Mouse (Mus musculus) kidney, embryonic 14.5 days (tissue): ENCODE data around the gene Smarca2. TPM values are rescaled to one million over a fixed set of nuclear protein-coding genes. Genes with fewer than 3 reads are reported as not detected.

ENCODE experiments used
- ATAC-seq: fragments of 200-750 bp; cut with Nextera tagmentation; 2 replicates; pipeline ENCODE4 v1.8.0; 2017; ENCODE audit warnings: moderate number of reproducible peaks, mild to moderate bottlenecking, moderate TSS enrichment, moderate library complexity; ENCODE audit not compliant: low FRiP score, low TSS enrichment
- H3K27ac ChIP-seq: fragments of 300-500 bp; sonication (generic); 2 replicates; pipeline ENCODE4 v1.5.1; 2014; ENCODE audit warnings: low read depth, mild to moderate bottlenecking, low read length, moderate library complexity, mixed read lengths
- H3K27me3 ChIP-seq: fragments of 300-500 bp; sonication (generic); 2 replicates; pipeline ENCODE4 v1.6.1; 2014; ENCODE audit warnings: mild to moderate bottlenecking, low read length; ENCODE audit not compliant: control insufficient read depth, insufficient read depth
- H3K36me3 ChIP-seq: fragments of 300-500 bp; sonication (generic); 2 replicates; pipeline ENCODE4 v1.6.1; 2014; ENCODE audit warnings: low read length, mixed read lengths; ENCODE audit not compliant: control insufficient read depth, insufficient read depth
- H3K4me1 ChIP-seq: fragments of 300-500 bp; sonication (generic); 2 replicates; pipeline ENCODE4 v1.6.1; 2014; ENCODE audit warnings: low read length, mixed read lengths; ENCODE audit not compliant: control insufficient read depth, insufficient read depth
- H3K4me2 ChIP-seq: fragments of 300-500 bp; sonication (generic); replicated peaks from 2 replicates; pipeline ENCODE4 v1.6.1; 2014; ENCODE audit warnings: low read depth, mild to moderate bottlenecking, low read length
- H3K4me3 ChIP-seq: fragments of 300-500 bp; sonication (generic); 2 replicates; pipeline ENCODE4 v1.5.1; 2014; ENCODE audit warnings: mild to moderate bottlenecking, low read length
- H3K9ac ChIP-seq: fragments of 300-500 bp; sonication (generic); 2 replicates; pipeline ENCODE4 v1.6.1; 2014; ENCODE audit warnings: low read depth, mild to moderate bottlenecking, low read length, moderate library complexity
- H3K9me3 ChIP-seq: fragments of 300-500 bp; sonication (generic); 2 replicates; pipeline ENCODE4 v1.6.1; 2016; ENCODE audit warnings: low read length; ENCODE audit not compliant: control insufficient read depth
- WGBS: fragments of 180-500 bp; shearing (Covaris S2); extraction: QIAGEN DNeasy Blood & Tissue Kit; methylation state at CpG from one replicate; pipeline ENCODE4 v1.1.7; 2014; 5-methylcytosine and 5-hydroxymethylcytosine counted together
- polyA plus RNA-seq: library from polyadenylated mRNA; unstranded; fragments of >200 nt; fragmentation: Nextera tagmentation; extraction: Ambion mirVana; gene quantifications from 2 replicates; pipeline ENCODE4 v1.2.1, GENCODE M21; 2014

Gene Smarca2
- polyA plus RNA-seq, 1 experiment from 2014 or later, result 46.9 TPM

DNA sequence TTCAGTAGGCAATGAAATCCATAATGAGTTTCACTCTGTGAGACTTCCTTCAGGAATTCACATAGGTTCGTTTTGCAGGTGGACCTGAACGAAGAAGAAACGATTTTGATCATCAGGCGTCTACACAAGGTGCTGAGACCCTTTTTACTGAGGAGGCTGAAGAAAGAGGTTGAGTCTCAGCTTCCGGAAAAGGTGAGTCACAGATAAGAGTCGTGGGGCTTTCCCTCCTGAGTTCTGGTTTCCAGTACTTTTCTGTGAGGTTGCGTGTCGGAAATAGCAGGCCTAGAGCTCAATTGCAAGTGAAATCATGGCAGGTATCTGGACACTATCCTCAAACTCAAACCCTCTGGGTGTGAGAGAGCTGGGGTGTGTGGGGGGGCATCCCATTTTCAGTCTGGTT is 78.9 kb downstream of the Smarca2 start:
- H3K4me1 ChIP-seq, result no peaks in the 10 kb centered on the region
- H3K27me3 ChIP-seq, result no peaks in the 10 kb centered on the region
- no peaks in the 10 kb centered on the region for H3K9me3 ChIP-seq
- H3K36me3 ChIP-seq, result no peaks in the 10 kb centered on the region; the same call in 1 of the 2 replicates
- no peak overlapping the region for H3K4me3 ChIP-seq
- ATAC-seq, result no peak
- H3K4me2 ChIP-seq, result no peak overlapping the region
- H3K9ac ChIP-seq, result no peak overlapping the region
- H3K27ac ChIP-seq, result no peak overlapping the region
- WGBS, result 95% methylated on average over 8 of the region's 8 CpGs

- H3K27ac ChIP-seq, result no peak overlapping the region
- no peaks in the 10 kb centered on the region for H3K36me3 ChIP-seq
- H3K4me1 ChIP-seq, result no peaks in the 10 kb centered on the region
- no peaks in the 10 kb centered on the region for H3K27me3 ChIP-seq
- no peak overlapping the region for H3K9ac ChIP-seq
- WGBS, result 70% methylated on average over 4 of the region's 4 CpGs
- H3K9me3 ChIP-seq, result no peaks in the 10 kb centered on the region
- ATAC-seq, result no peak
- no peak overlapping the region for H3K4me2 ChIP-seq
- H3K4me3 ChIP-seq, result no peak overlapping the region
Observed at GRCm38 (mm10) chr19:26690516-26690915, 85.7 kb downstream of the Smarca2 start.

- no peaks in the 10 kb centered on the region for H3K27me3 ChIP-seq
- H3K4me1 ChIP-seq, result no peaks in the 10 kb centered on the region
- H3K27ac ChIP-seq, result no peak overlapping the region
- ATAC-seq, result no peak
- H3K4me2 ChIP-seq, result no peak overlapping the region
- peaks cover 6% of the 10 kb centered on the region; the same call in 1 of the 2 replicates for H3K36me3 ChIP-seq
- 65% methylated on average over 4 of the region's 4 CpGs for WGBS
- H3K4me3 ChIP-seq, result no peak overlapping the region
- no peak overlapping the region for H3K9ac ChIP-seq
- no peaks in the 10 kb centered on the region for H3K9me3 ChIP-seq
Observed at GRCm38 (mm10) chr19:26697107-26697506, 92.3 kb downstream of the Smarca2 start.

DNA sequence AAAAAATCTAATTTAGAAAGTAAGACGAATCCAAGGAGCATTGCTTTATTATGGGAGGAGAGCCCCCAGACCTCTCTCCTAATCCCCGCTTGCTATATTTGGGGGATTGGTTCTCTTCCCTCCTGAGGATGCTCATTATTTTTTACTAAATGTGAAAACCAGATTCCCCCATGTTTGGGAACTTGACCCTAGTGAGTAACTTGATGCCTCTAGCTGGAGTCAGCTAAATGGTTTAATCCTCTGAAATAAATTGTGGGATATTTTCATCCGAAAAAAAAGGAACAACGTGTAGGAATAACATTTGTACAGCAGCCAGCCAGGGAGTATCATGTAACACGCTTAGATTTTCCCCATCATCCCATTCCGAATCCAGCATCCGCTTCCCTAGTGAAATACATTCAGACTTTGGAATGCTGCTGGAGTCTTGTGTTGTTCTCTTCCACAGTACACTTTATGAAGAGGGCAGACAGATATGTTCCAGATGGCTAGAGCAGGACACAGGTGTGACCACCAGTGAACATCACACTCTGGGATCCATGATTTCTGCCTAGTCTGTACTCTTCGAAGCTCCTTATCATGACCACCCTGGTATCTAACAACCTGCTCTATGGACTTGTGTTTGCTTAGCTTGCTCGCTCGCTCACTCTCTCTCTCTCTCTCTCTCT is 99.8 kb downstream of the Smarca2 start:
- no peak overlapping the region for H3K9ac ChIP-seq
- no peak overlapping the region for H3K4me2 ChIP-seq
- H3K9me3 ChIP-seq, result no peaks in the 10 kb centered on the region
- no peak overlapping the region for H3K27ac ChIP-seq
- ATAC-seq, result peak; percentile 66; the same call in 1 of the 2 replicates
- no peaks in the 10 kb centered on the region for H3K27me3 ChIP-seq
- H3K4me3 ChIP-seq, result no peak overlapping the region
- H3K36me3 ChIP-seq, result no peaks in the 10 kb centered on the region
- WGBS, result 60% methylated on average over 10 of the region's 10 CpGs
- H3K4me1 ChIP-seq, result no peaks in the 10 kb centered on the region

DNA sequence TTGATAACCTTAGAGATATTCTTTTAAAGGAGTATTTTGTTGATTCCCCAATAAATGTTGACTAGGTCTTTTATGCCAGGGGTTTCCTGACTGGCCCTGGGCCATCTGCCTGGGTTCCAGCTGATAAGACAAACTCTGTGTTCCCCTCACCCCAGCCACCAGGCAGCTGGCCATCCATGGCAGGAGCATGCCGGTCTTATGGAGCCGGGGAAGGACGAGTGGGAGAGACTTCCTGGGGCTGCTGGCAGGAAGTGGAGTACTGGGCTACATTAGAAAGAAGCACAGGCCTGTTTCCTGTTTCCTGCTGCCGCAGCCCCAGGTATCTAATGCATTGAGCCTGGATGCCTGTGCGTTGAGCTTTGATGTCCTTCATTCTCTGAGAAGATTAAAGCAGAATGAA is 102.1 kb downstream of the Smarca2 start:
- Histone ChIP-seq H3K4me3 (no peak overlapping the region), H3K4me2 (no peak overlapping the region), H3K9me3 (no peaks in the 10 kb centered on the region), H3K27ac (no peak overlapping the region), H3K9ac (no peak overlapping the region), H3K36me3 (no peaks in the 10 kb centered on the region), H3K4me1 (no peaks in the 10 kb centered on the region), H3K27me3 (no peaks in the 10 kb centered on the region)
- WGBS, result 39% methylated on average over 5 of the region's 5 CpGs
- ATAC-seq, result no peak

DNA sequence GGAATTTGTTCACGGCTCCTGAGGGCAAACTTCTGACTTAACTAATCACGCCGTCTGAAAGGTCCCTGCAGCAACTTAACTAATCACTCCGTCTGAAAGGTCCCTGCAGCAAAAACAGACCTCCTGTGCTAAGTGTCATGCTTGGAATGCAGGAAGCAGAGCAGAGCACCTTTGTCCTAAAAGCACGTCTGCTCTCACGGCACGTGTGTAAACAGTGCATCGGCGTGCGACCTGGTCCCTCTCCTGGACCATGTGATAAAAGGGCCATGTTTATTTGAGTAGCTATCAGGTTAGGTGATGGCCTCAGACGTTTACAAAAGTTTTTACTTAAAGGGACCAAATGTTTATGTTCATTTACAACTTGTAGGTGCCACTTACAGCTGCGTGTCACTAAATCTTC is 104.2 kb downstream of the Smarca2 start:
- no peaks in the 10 kb centered on the region for H3K4me1 ChIP-seq
- H3K9me3 ChIP-seq, result no peaks in the 10 kb centered on the region
- no peak overlapping the region for H3K4me2 ChIP-seq
- ATAC-seq, result no peak
- 19% methylated on average over 12 of the region's 12 CpGs for WGBS
- H3K9ac ChIP-seq, result no peak overlapping the region
- H3K36me3 ChIP-seq, result no peaks in the 10 kb centered on the region
- no peaks in the 10 kb centered on the region for H3K27me3 ChIP-seq
- no peak overlapping the region for H3K4me3 ChIP-seq
- H3K27ac ChIP-seq, result no peak overlapping the region

- no peaks in the 10 kb centered on the region for H3K27me3 ChIP-seq
Observed at GRCm38 (mm10) chr19:26711268-26711667, 106.4 kb downstream of the Smarca2 start.

DNA sequence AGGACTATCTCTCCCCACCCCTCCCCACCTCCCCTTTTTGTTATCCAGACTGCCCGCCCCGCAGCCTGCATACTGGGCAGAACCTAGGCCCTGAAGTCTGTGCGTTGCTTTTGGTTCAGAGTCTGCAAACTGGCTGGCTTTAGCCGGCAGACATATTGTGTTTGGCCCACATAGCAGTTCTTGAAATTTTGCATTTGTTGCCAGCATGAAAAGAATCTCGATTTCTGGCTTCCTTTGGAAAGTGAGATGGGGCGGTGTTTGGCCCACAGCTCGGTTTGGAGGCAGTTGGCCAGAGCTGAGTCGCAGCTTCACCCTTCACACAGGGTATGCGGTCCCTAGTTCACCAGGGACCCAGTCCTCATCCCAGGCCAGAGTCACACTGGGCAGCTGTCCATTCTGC is 111.4 kb downstream of the Smarca2 start:
- Histone ChIP-seq H3K27ac (no peak overlapping the region), H3K36me3 (no peaks in the 10 kb centered on the region), H3K4me2 (no peak overlapping the region), H3K4me3 (no peak overlapping the region), H3K9me3 (no peaks in the 10 kb centered on the region), H3K4me1 (no peaks in the 10 kb centered on the region), H3K9ac (no peak overlapping the region), H3K27me3 (no peaks in the 10 kb centered on the region)
- ATAC-seq, result no peak
- 77% methylated on average over 9 of the region's 9 CpGs for WGBS

More at GRCm38 (mm10) chr19:26711268-26711667, 106.4 kb downstream of the Smarca2 start:
- 42% methylated on average over 2 of the region's 2 CpGs for WGBS
- Histone ChIP-seq H3K36me3 (no peaks in the 10 kb centered on the region), H3K27ac (no peak overlapping the region), H3K4me2 (no peak overlapping the region), H3K9ac (no peak overlapping the region), H3K4me3 (no peak overlapping the region), H3K9me3 (no peaks in the 10 kb centered on the region), H3K4me1 (no peaks in the 10 kb centered on the region)
- no peak for ATAC-seq

GRCm38 (mm10) chr19:26718221-26718620 is 113.4 kb downstream of the Smarca2 start:
- no peaks in the 10 kb centered on the region for H3K36me3 ChIP-seq
- ATAC-seq, result peak; percentile 46; the same call in 1 of the 2 replicates
- H3K27me3 ChIP-seq, result no peaks in the 10 kb centered on the region
- H3K4me3 ChIP-seq, result no peak overlapping the region
- no peak overlapping the region for H3K4me2 ChIP-seq
- H3K9ac ChIP-seq, result no peak overlapping the region
- no peaks in the 10 kb centered on the region for H3K9me3 ChIP-seq
- H3K27ac ChIP-seq, result no peak overlapping the region
- H3K4me1 ChIP-seq, result no peaks in the 10 kb centered on the region
- WGBS, result 33% methylated on average over 6 of the region's 6 CpGs
